Mouse (Mus musculus) heart, embryonic 10.5 days (tissue): ENCODE measurements around the gene Cic. TPM values are rescaled to one million over a fixed set of nuclear protein-coding genes. Genes with fewer than 3 reads are reported as not detected.
"Not testable (repeated sequence)": the region's sequence is repeated elsewhere in the genome, so short reads cannot be mapped to it uniquely, and the experiment has no call there.

Experiments used
- DNase-seq: peaks from one replicate; pipeline ENCODE4 v3.0.0-alpha.2; 2017; ENCODE audit warnings: low spot score
- H3K27ac ChIP-seq: fragments of 300-500 bp; sonication (generic); 2 replicates; pipeline ENCODE4 v1.5.1; 2016; ENCODE audit warnings: mild to moderate bottlenecking
- H3K27me3 ChIP-seq: fragments of 300-500 bp; sonication (generic); 2 replicates; pipeline ENCODE4 v1.6.1; 2016; ENCODE audit warnings: mild to moderate bottlenecking; ENCODE audit not compliant: poor library complexity, insufficient read depth, severe bottlenecking
- H3K36me3 ChIP-seq: fragments of 300-500 bp; sonication (generic); 2 replicates; pipeline ENCODE4 v1.6.1; 2016; ENCODE audit warnings: mild to moderate bottlenecking, moderate library complexity
- H3K4me1 ChIP-seq: fragments of 300-500 bp; sonication (generic); 2 replicates; pipeline ENCODE4 v1.6.1; 2016; ENCODE audit warnings: mild to moderate bottlenecking
- H3K4me3 ChIP-seq: fragments of 300-500 bp; sonication (generic); 2 replicates; pipeline ENCODE4 v1.5.1; 2016; ENCODE audit warnings: mild to moderate bottlenecking, moderate library complexity
- H3K9me3 ChIP-seq: fragments of 300-500 bp; sonication (generic); 2 replicates; pipeline ENCODE4 v1.6.1; 2016; ENCODE audit warnings: mild to moderate bottlenecking, moderate library complexity
- WGBS: fragments of 180-500 bp; shearing (Covaris S2); methylation state at CpG from one replicate; pipeline ENCODE4 v1.1.7; 2016; 5-methylcytosine and 5-hydroxymethylcytosine counted together
- polyA plus RNA-seq: library from polyadenylated mRNA; unstranded; fragments of >200 nt; fragmentation: Nextera tagmentation; extraction: Ambion mirVana; gene quantifications from 2 replicates; pipeline ENCODE4 v1.2.1, GENCODE M21; 2016

Gene Cic
- polyA plus RNA-seq, 1 experiment from 2014 or later: 28.7 TPM

DNA sequence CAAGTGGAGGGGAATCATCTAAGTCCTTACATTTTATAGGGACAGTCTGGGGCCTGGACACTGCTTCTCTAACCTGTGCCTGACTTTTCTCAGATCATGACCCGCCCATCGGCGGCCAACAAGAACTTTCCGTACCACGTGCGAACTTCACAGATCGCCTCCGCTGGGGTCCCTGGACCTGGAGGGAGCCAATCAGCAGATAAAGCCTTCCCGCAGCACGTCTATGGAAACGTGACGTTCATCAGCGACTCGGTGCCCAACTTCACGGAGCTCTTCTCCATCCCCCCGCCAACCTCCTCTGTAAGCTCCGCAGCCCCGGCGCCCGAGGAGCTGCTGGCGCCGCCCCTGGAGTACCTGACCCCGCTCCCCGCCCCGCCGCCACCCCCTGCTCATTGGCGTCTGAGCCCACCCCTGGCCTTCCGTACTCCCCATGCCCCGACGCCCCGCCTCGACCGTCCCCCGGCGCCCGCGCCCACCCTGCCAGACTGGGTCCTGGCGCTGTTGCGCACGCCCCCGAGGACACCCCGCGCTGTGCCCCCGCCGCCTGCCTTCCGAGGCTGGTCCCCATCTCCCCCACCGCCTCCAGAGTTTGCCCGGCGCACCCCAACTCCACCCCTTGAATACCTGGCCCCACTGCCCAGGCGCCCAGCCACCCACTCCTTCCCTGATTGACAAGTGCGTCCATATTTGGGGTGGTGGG lies 47.3 kb downstream of the Cic start:
- 2% methylated on average over 51 of the region's 51 CpGs for WGBS
- Histone ChIP-seq H3K27me3 (peaks cover 52% of the 10 kb centered on the region), H3K27ac (peak overlapping the region; percentile 56), H3K9me3 (no peaks in the 10 kb centered on the region), H3K4me3 (peak overlapping the region; percentile 75), H3K36me3 (0 out of 2 replicates have a peak, but pooled peaks cover 2% of the 10 kb centered on the region), H3K4me1 (peaks cover 28% of the 10 kb centered on the region)
- DNase-seq: no peak

GRCm38 (mm10) chr7:25315306-25316041 lies 48.0 kb downstream of the Cic start:
- H3K36me3 ChIP-seq: 0 out of 2 replicates have a peak, but pooled peaks cover 2% of the 10 kb centered on the region
- no peak for DNase-seq
- no peaks in the 10 kb centered on the region for H3K9me3 ChIP-seq
- under 1% methylated on average over 69 of the region's 69 CpGs for WGBS
- peak overlapping the region; percentile 56 for H3K27ac ChIP-seq
- H3K4me3 ChIP-seq: peak overlapping the region; percentile 75
- peaks cover 28% of the 10 kb centered on the region for H3K4me1 ChIP-seq
- peaks cover 52% of the 10 kb centered on the region for H3K27me3 ChIP-seq

- Histone ChIP-seq H3K4me3 (peak within 1 kb of the TSS; percentile 75), H3K36me3 (0 out of 2 replicates have a peak, but pooled peaks cover 2% of the 10 kb centered on the region), H3K27ac (peak within 1 kb of the TSS; percentile 88), H3K9me3 (no peaks in the 10 kb centered on the region), H3K4me1 (peaks cover 36% of the 10 kb centered on the region), H3K27me3 (peaks cover 42% of the 10 kb centered on the region)
- DNase-seq: peak; percentile 98
- 2% methylated on average over 52 of the region's 52 CpGs for WGBS
Observed at GRCm38 (mm10) chr7:25316532-25317445, 49.3 kb downstream of the Cic start, which contains the start of gene Megf8. Megf8 (plus strand) TSS chr7:25317164.

- Histone ChIP-seq H3K4me3 (peak overlapping the region; percentile 75), H3K27me3 (peaks cover 35% of the 10 kb centered on the region), H3K27ac (peak overlapping the region; percentile 88), H3K9me3 (no peaks in the 10 kb centered on the region), H3K4me1 (peaks cover 44% of the 10 kb centered on the region), H3K36me3 (0 out of 2 replicates have a peak, but pooled peaks cover 2% of the 10 kb centered on the region)
- no peak for DNase-seq
- 18% methylated on average over 21 of the region's 21 CpGs for WGBS
Observed at GRCm38 (mm10) chr7:25317446-25317999, 50.0 kb downstream of the Cic start.

DNA sequence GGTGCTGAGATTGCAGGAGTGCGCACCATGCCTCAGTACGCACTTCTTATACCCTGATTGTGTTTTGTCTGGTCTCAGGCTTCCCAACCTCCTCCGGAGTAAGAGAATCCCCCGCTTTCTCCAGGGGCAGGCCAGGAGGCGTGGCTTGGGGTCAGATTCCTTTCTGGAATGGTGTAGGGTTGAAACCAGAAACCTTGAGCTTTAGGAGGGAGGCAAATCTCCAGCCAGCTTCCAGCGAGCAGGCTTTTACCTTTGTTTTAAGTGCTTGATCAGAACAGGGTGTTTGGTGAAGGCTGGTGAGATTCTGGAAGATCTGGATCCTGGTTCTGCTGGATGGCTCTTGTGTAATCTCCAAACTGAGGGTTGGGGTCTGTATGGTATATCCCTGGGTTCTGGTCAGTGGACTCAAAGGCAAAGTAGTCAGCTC lies 54.6 kb downstream of the Cic start:
- Histone ChIP-seq H3K27me3 (no peaks in the 10 kb centered on the region), H3K36me3 (0 out of 2 replicates have a peak, but pooled peaks cover 2% of the 10 kb centered on the region), H3K9me3 (no peaks in the 10 kb centered on the region), H3K4me3 (peak overlapping the region; percentile 20), H3K27ac (peak overlapping the region; percentile 84), H3K4me1 (peaks cover 34% of the 10 kb centered on the region)
- WGBS: 4% methylated on average over 6 of the region's 6 CpGs
- DNase-seq: no peak

- peaks cover 24% of the 10 kb centered on the region for H3K4me1 ChIP-seq
- H3K27ac ChIP-seq: no peak overlapping the region
- H3K27me3 ChIP-seq: no peaks in the 10 kb centered on the region
- H3K4me3 ChIP-seq: no peak overlapping the region
- 84% methylated on average over 2 of the region's 2 CpGs for WGBS
- DNase-seq: no peak
- H3K9me3 ChIP-seq: no peaks in the 10 kb centered on the region
- H3K36me3 ChIP-seq: peaks cover 6% of the 10 kb centered on the region
Observed at GRCm38 (mm10) chr7:25323219-25323618, 55.7 kb downstream of the Cic start.

GRCm38 (mm10) chr7:25325431-25325830 lies 57.9 kb downstream of the Cic start:
- not testable (repeated sequence) for H3K4me3 ChIP-seq, H3K9me3 ChIP-seq, DNase-seq, H3K27ac ChIP-seq, H3K27me3 ChIP-seq
- Histone ChIP-seq H3K4me1 (peaks cover 28% of the 10 kb centered on the region), H3K36me3 (peaks cover 18% of the 10 kb centered on the region)
- WGBS: 84% methylated on average over 6 of the region's 6 CpGs

DNA sequence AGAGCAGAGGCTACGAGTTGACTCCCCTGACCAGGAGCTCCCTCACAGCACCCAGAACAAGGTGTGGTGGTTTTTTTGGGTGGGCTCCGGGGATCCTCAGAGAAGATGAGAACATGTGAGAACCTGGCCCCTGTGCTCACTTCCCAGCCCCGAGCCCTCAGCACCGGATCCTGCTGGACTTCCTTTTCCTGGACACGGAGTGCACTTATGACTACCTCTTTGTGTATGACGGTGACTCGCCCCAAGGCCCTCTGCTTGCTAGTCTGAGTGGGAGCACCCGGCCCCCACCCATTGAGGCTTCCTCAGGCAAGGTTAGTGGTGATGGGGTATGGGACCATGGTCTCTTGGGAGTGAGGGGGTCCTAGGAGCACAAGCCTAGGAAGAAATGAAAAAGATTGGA lies 58.7 kb downstream of the Cic start:
- 84% methylated on average over 8 of the region's 8 CpGs for WGBS
- H3K36me3 ChIP-seq: peaks cover 26% of the 10 kb centered on the region
- H3K27me3 ChIP-seq: no peaks in the 10 kb centered on the region
- peaks cover 25% of the 10 kb centered on the region for H3K4me1 ChIP-seq
- no peaks in the 10 kb centered on the region for H3K9me3 ChIP-seq
- no peak for DNase-seq
- no peak overlapping the region for H3K4me3 ChIP-seq
- no peak overlapping the region for H3K27ac ChIP-seq

GRCm38 (mm10) chr7:25333596-25334307 lies 66.2 kb downstream of the Cic start:
- Histone ChIP-seq H3K9me3 (no peaks in the 10 kb centered on the region), H3K4me1 (peaks cover 11% of the 10 kb centered on the region; the same call in 1 of the 2 replicates), H3K27me3 (no peaks in the 10 kb centered on the region), H3K27ac (no peak overlapping the region), H3K36me3 (peaks cover 72% of the 10 kb centered on the region), H3K4me3 (no peak overlapping the region)
- whole genome bisulfite sequencing: 44% methylated on average over 16 of the region's 16 CpGs
- peak; percentile 92 for DNase-seq

DNA sequence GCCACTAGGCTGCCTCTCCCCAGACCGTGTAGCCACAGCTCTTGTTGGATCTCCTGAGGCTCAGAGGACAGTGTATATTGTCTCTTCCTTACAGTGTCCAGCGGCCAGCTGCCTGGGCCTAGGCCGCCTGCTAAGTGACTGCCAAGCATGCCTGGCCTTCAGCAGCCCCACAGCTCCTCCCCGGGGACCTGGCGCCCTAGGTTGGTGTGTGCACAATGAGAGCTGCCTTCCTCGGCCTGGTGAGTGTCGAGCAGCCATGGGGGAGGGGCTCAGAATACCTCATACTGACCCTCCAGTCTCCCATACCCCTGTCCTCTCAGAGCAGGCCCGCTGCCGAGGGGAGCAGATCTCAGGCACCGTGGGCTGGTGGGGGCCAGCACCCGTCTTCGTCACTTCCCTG lies 67.0 kb downstream of the Cic start:
- no peak for DNase-seq
- H3K27ac ChIP-seq: no peak overlapping the region
- no peak overlapping the region for H3K4me3 ChIP-seq
- H3K4me1 ChIP-seq: peaks cover 11% of the 10 kb centered on the region; the same call in 1 of the 2 replicates
- WGBS: 81% methylated on average over 12 of the region's 12 CpGs
- H3K27me3 ChIP-seq: no peaks in the 10 kb centered on the region
- peaks cover 77% of the 10 kb centered on the region for H3K36me3 ChIP-seq
- H3K9me3 ChIP-seq: no peaks in the 10 kb centered on the region

GRCm38 (mm10) chr7:25339329-25339728 lies 71.8 kb downstream of the Cic start:
- Histone ChIP-seq H3K4me3 (no peak overlapping the region), H3K27me3 (no peaks in the 10 kb centered on the region), H3K4me1 (no peaks in the 10 kb centered on the region), H3K27ac (no peak overlapping the region), H3K36me3 (peaks cover 79% of the 10 kb centered on the region), H3K9me3 (no peaks in the 10 kb centered on the region)
- no peak for DNase-seq
- 86% methylated on average over 9 of the region's 9 CpGs for WGBS
